Mouse (Mus musculus) liver, adult (tissue): ENCODE measurements at regions not wholly inside any gene's neighbourhood (a gene's known extent, or its start where the extent isn't known, plus 50 kb on each side); places are given as distances from the start of the nearest gene placed in this dataset.

Experiments used
- GATA4 ChIP-seq: IDR thresholded peaks from 2 replicates; pipeline ENCODE4 v1.6.1; 2014; ENCODE audit warnings: mild to moderate bottlenecking, low read length; ENCODE audit not compliant: insufficient replicate concordance

- no peak for TF ChIP-seq GATA4
These were observed 205.7 kb upstream of the Lrfn2 start for GRCm38 (mm10) chr17:48726460-48726859.

- no peak for TF ChIP-seq GATA4
These were observed 198.4 kb upstream of the Lrfn2 start for GRCm38 (mm10) chr17:48733801-48734200.

GRCm38 (mm10) chr17:48738708-48739107, 193.5 kb upstream of the Lrfn2 start:
- no peak for TF ChIP-seq GATA4

- TF ChIP-seq GATA4: no peak
These were observed 189.3 kb upstream of the Lrfn2 start for GRCm38 (mm10) chr17:48742769-48743405.

GRCm38 (mm10) chr17:48770099-48770498, 162.1 kb upstream of the Lrfn2 start:
- no peak for TF ChIP-seq GATA4

GRCm38 (mm10) chr17:48771721-48772320, 160.4 kb upstream of the Lrfn2 start:
- TF ChIP-seq GATA4: no peak

- TF ChIP-seq GATA4: no peak
These were observed 157.8 kb upstream of the Lrfn2 start for GRCm38 (mm10) chr17:48774172-48774890.

- TF ChIP-seq GATA4: no peak
These were observed 156.7 kb upstream of the Lrfn2 start for GRCm38 (mm10) chr17:48775479-48775878.

- no peak for TF ChIP-seq GATA4
These were observed 155.7 kb upstream of the Lrfn2 start for GRCm38 (mm10) chr17:48776502-48776902.

- no peak for TF ChIP-seq GATA4
These were observed 152.0 kb upstream of the Lrfn2 start for GRCm38 (mm10) chr17:48780217-48780616.

GRCm38 (mm10) chr17:48784417-48784816, 147.8 kb upstream of the Lrfn2 start:
- TF ChIP-seq GATA4: no peak

- no peak for TF ChIP-seq GATA4
These were observed 145.7 kb upstream of the Lrfn2 start for GRCm38 (mm10) chr17:48786501-48786900.

- TF ChIP-seq GATA4: no peak
These were observed 142.3 kb upstream of the Lrfn2 start for GRCm38 (mm10) chr17:48789846-48790245.

- no peak for TF ChIP-seq GATA4
These were observed 141.7 kb upstream of the Lrfn2 start for GRCm38 (mm10) chr17:48790526-48790925.

- no peak for TF ChIP-seq GATA4
These were observed 139.2 kb upstream of the Lrfn2 start for GRCm38 (mm10) chr17:48792954-48793353.

GRCm38 (mm10) chr17:48795773-48796172, 136.4 kb upstream of the Lrfn2 start:
- TF ChIP-seq GATA4: no peak

- TF ChIP-seq GATA4: no peak
These were observed 134.0 kb upstream of the Lrfn2 start for GRCm38 (mm10) chr17:48798196-48798595.

GRCm38 (mm10) chr17:48802673-48803072, 129.5 kb upstream of the Lrfn2 start:
- no peak for TF ChIP-seq GATA4
